Mouse (Mus musculus) kidney, adult 2 months (tissue): ENCODE measurements at regions not wholly inside any gene's neighbourhood (a gene's known extent, or its start where the extent isn't known, plus 50 kb on each side); places are given as distances from the start of the nearest gene placed in this dataset.
A peak's percentile ranks its signal among the peaks of the same experiment; 100 is the strongest.

Experiments used
- DNase-seq: peaks from one replicate; pipeline ENCODE4 v3.0.0; 2021
- H3K27ac ChIP-seq: fragments of 200-500 bp; 2 replicates; pipeline ENCODE4 v1.5.1; 2012; ENCODE audit warnings: low read depth, low read length, control low read depth, inconsistent platforms; ENCODE audit not compliant: insufficient read depth
- H3K27me3 ChIP-seq: fragments of 200-500 bp; replicated peaks from 2 replicates; pipeline ENCODE4 v1.6.1; 2012; ENCODE audit warnings: mild to moderate bottlenecking, moderate library complexity, low read length, inconsistent platforms; ENCODE audit not compliant: control insufficient read depth, insufficient read depth
- H3K36me3 ChIP-seq: fragments of 200-500 bp; 2 replicates; pipeline ENCODE4 v1.6.1; 2012; ENCODE audit warnings: mild to moderate bottlenecking, moderate library complexity, low read length, inconsistent platforms; ENCODE audit not compliant: control insufficient read depth, insufficient read depth
- H3K4me1 ChIP-seq: fragments of 200-500 bp; 2 replicates; pipeline ENCODE4 v1.6.1; 2011; ENCODE audit warnings: low read length; ENCODE audit not compliant: control insufficient read depth, insufficient read depth
- H3K4me3 ChIP-seq: fragments of 200-500 bp; 2 replicates; pipeline ENCODE4 v1.5.1; 2011; ENCODE audit warnings: mild to moderate bottlenecking, low read depth, low read length, control low read depth; ENCODE audit not compliant: insufficient read depth
- CTCF ChIP-seq: fragments of 200-500 bp; conservative IDR thresholded peaks from 2 replicates; pipeline ENCODE4 v1.5.1; 2011; ENCODE audit warnings: low read depth, mild to moderate bottlenecking, control low read depth, low read length, moderate library complexity, mixed read lengths; ENCODE audit not compliant: insufficient read depth, insufficient read length
- POLR2A ChIP-seq: fragments of 200-500 bp; IDR thresholded peaks from one replicate; pipeline ENCODE4 v1.6.1; 2011; ENCODE audit warnings: low read depth, low read length, control low read depth
- WGBS: fragments of 180-500 bp; shearing (Covaris S2); methylation state at CpG from one replicate; pipeline ENCODE4 v1.1.7; 2018; 5-methylcytosine and 5-hydroxymethylcytosine counted together

GRCm38 (mm10) chr5:16468560-16468959, 84.7 kb upstream of the Hgf start:
- H3K36me3 ChIP-seq, result no peaks in the 10 kb centered on the region
- H3K27me3 ChIP-seq, result no peaks in the 10 kb centered on the region
- TF ChIP-seq POLR2A (no peak), CTCF (no peak)
- no peak for DNase-seq
- no peak overlapping the region for H3K27ac ChIP-seq
- WGBS, result 85% methylated on average over 2 of the region's 2 CpGs
- H3K4me3 ChIP-seq, result no peak overlapping the region
- H3K4me1 ChIP-seq, result peaks cover 4% of the 10 kb centered on the region; the same call in 1 of the 2 replicates

GRCm38 (mm10) chr5:16469221-16469620, 84.1 kb upstream of the Hgf start:
- 82% methylated on average over 2 of the region's 2 CpGs for WGBS
- Histone ChIP-seq H3K4me3 (no peak overlapping the region), H3K27ac (no peak overlapping the region), H3K36me3 (no peaks in the 10 kb centered on the region), H3K4me1 (peaks cover 4% of the 10 kb centered on the region; the same call in 1 of the 2 replicates), H3K27me3 (no peaks in the 10 kb centered on the region)
- TF ChIP-seq CTCF (no peak), POLR2A (no peak)
- no peak for DNase-seq

GRCm38 (mm10) chr5:16469644-16470275, 83.5 kb upstream of the Hgf start:
- H3K27me3 ChIP-seq, result no peaks in the 10 kb centered on the region
- H3K27ac ChIP-seq, result no peak overlapping the region; the same call in 1 of the 2 replicates
- H3K36me3 ChIP-seq, result no peaks in the 10 kb centered on the region
- no peak overlapping the region; the same call in 1 of the 2 replicates for H3K4me3 ChIP-seq
- peak; percentile 71 for DNase-seq
- WGBS, result 29% methylated on average over 13 of the region's 13 CpGs
- peaks cover 4% of the 10 kb centered on the region; the same call in 1 of the 2 replicates for H3K4me1 ChIP-seq
- TF ChIP-seq CTCF (no peak), POLR2A (no peak)

- no peak for TF ChIP-seq POLR2A
- TF ChIP-seq CTCF, result no peak
- peak; percentile 62 for DNase-seq
- WGBS, result 11% methylated on average over 10 of the region's 10 CpGs
- H3K4me1 ChIP-seq, result peaks cover 4% of the 10 kb centered on the region; the same call in 1 of the 2 replicates
- no peaks in the 10 kb centered on the region for H3K27me3 ChIP-seq
- peak overlapping the region; percentile 84 for H3K27ac ChIP-seq
- no peaks in the 10 kb centered on the region for H3K36me3 ChIP-seq
- no peak overlapping the region for H3K4me3 ChIP-seq
These were observed 82.8 kb upstream of the Hgf start for GRCm38 (mm10) chr5:16470366-16470982.

GRCm38 (mm10) chr5:16487969-16488368, 65.3 kb upstream of the Hgf start:
- Histone ChIP-seq H3K4me3 (no peak overlapping the region), H3K4me1 (no peaks in the 10 kb centered on the region), H3K27ac (no peak overlapping the region), H3K27me3 (no peaks in the 10 kb centered on the region), H3K36me3 (no peaks in the 10 kb centered on the region)
- DNase-seq, result no peak
- TF ChIP-seq CTCF, result no peak
- TF ChIP-seq POLR2A, result no peak
- 96% methylated on average over 1 of the region's 1 CpGs for WGBS

DNA sequence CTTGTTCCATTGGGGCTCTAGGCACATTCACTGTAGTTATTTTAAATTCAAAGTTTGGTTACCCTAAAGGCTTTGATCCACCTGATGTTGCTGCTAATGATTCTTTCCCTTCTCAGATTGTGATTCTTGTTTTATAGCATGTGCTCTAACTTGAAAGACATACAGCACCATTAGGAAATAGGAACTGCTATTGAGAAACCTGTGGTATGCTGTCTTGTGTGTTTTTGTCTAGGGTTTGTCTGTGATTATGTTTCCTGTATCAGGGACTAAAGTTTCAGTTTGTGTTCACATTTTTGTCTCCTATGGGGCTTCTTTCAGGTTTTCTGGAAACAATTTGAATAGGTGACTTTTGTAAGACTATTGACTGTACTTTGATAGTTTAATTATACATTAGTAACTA, 63.5 kb upstream of the Hgf start:
- no peak for DNase-seq
- TF ChIP-seq CTCF, result no peak
- no peak for TF ChIP-seq POLR2A
- H3K4me1 ChIP-seq, result no peaks in the 10 kb centered on the region
- H3K27me3 ChIP-seq, result no peaks in the 10 kb centered on the region
- no peaks in the 10 kb centered on the region for H3K36me3 ChIP-seq
- no peak overlapping the region for H3K4me3 ChIP-seq
- H3K27ac ChIP-seq, result no peak overlapping the region

GRCm38 (mm10) chr5:16499891-16500290, 53.4 kb upstream of the Hgf start:
- WGBS, result 34% methylated on average over 7 of the region's 7 CpGs
- TF ChIP-seq CTCF, result no peak
- TF ChIP-seq POLR2A, result no peak
- Histone ChIP-seq H3K27ac (no peak overlapping the region), H3K4me3 (no peak overlapping the region), H3K36me3 (no peaks in the 10 kb centered on the region), H3K4me1 (no peaks in the 10 kb centered on the region), H3K27me3 (no peaks in the 10 kb centered on the region)
- DNase-seq, result no peak
